7 mouse cellular contexts compared by ENCODE assay signal in the genomic region with DNA sequence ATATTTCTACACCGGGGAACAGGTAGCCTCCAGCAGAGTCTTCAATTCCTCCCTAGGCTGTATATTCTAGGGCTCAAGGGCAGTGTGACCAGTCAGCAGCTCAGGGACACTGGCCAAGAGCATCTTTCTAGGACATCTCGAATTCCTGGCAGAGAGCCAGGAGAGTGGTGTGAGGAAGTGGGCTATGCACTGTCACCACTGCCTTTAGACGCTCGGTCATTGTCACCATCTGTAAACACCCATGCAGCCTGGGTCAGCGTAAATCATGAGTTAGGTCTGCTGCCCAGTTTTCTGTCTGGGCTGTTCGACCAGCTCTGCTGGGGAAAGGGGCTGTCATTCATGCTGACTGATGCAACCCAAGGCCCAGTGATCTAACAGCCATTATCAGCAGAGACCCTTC. TPM values are rescaled to one million over a fixed set of nuclear protein-coding genes. Genes with fewer than 3 reads are reported as not detected.
DNase-seq lines count a peak whose midpoint lies in the region; ATAC-seq lines count a peak whose summit lies in the region.

No protein-coding gene starts in this region.

- H3K27me3 ChIP-seq in heart, embryonic 16.5 days (ENCODE audit: control insufficient read depth, insufficient read depth, low read length) = no peaks in the 10 kb centered on the region

- no peak overlapping the region for H3K27ac ChIP-seq in heart, embryonic 16.5 days (ENCODE audit: low read length)

- ATAC-seq in heart, embryonic 16.5 days (replicated peaks; ENCODE audit: extremely low read depth, insufficient read depth, low FRiP score) = peak; percentile 49; the same call in 1 of the 2 replicates
- ATAC-seq in megakaryocyte, adult 5-6 weeks (ENCODE audit: poor library complexity, severe bottlenecking) = peak; percentile 36

- no peak overlapping the region for H3K4me3 ChIP-seq in heart, embryonic 16.5 days (ENCODE audit: low read length)

- no peak overlapping the region for H3K4me2 ChIP-seq in heart, embryonic 16.5 days (ENCODE audit: low read depth, low read length)

- no peaks in the 10 kb centered on the region for H3K9me3 ChIP-seq in heart, embryonic 16.5 days (replicated peaks; ENCODE audit: control insufficient read depth, low read length)

- WGBS in heart, embryonic 16.5 days = 24% methylated on average over 6 of the region's 6 CpGs

- peak; percentile 34 for DNase-seq in kidney, postnatal 10 days
- no peak for DNase-seq in kidney, adult 9 months
- DNase-seq in adrenal gland, adult 8-10 months = peak; percentile 50
- DNase-seq in urinary bladder, postnatal 36 days (ENCODE audit: low spot score in 2 of 2) = no peak
- no peak for DNase-seq in right cerebral cortex, adult 18-20 months

- H3K9ac ChIP-seq in heart, embryonic 16.5 days (ENCODE audit: low read length) = no peak overlapping the region

- peaks cover 5% of the 10 kb centered on the region; the same call in 1 of the 2 replicates for H3K4me1 ChIP-seq in heart, embryonic 16.5 days (ENCODE audit: control insufficient read depth, insufficient read depth, low read length)

- no peaks in the 10 kb centered on the region for H3K36me3 ChIP-seq in heart, embryonic 16.5 days (ENCODE audit: control insufficient read depth, insufficient read depth)

RNA-seq across cellular contexts. Expression of gene Tent5c, which starts 49.1 kb away (rescaled TPM):
- 1 to 10 TPM; 3.5 to 8.8 (median 5.1) TPM for total RNA-seq in adrenal gland, adult 8-10 months (2022)
- polyA plus RNA-seq in heart, embryonic 16.5 days (2015; fragmentation: Nextera tagmentation; extraction: Ambion mirVana) = 21.5 and 22.6 TPM in 2 replicates
- total RNA-seq in megakaryocyte, adult 5-6 weeks (2015) = 1.1 and 1.8 TPM in 2 replicates
- 2.2 and 3.9 TPM in 2 replicates for total RNA-seq in megakaryocyte, adult 5-6 weeks (2017)

Comparison
In these comparisons a context has a peak if more than half of its experiments do, and no peak if none do; other contexts are left out.
1. DNase-seq: peak in kidney, postnatal 10 days (single experiment) and adrenal gland, adult 8-10 months (single experiment); none in kidney, adult 9 months (single experiment), urinary bladder, postnatal 36 days (0 of 2) and right cerebral cortex, adult 18-20 months (single experiment).